Mouse (Mus musculus) hindbrain, embryonic 11.5 days (tissue): ENCODE results near the gene Arid1b. TPM values are rescaled to one million over a fixed set of nuclear protein-coding genes. Genes with fewer than 3 reads are reported as not detected.

Source experiments
- ATAC-seq: fragments of 200-750 bp; cut with Nextera tagmentation; 2 replicates; pipeline ENCODE4 v1.8.0; 2017; ENCODE audit warnings: mild to moderate bottlenecking, moderate TSS enrichment, moderate library complexity; ENCODE audit not compliant: low FRiP score
- DNase-seq: peaks from one replicate; pipeline ENCODE4 v3.0.0-alpha.2; 2015; ENCODE audit warnings: low spot score
- H3K27ac ChIP-seq: fragments of 300-500 bp; sonication (generic); 2 replicates; pipeline ENCODE4 v1.5.1; 2014; ENCODE audit warnings: mild to moderate bottlenecking, low read depth, low read length
- H3K27me3 ChIP-seq: fragments of 300-500 bp; sonication (generic); 2 replicates; pipeline ENCODE4 v1.6.1; 2014; ENCODE audit warnings: mild to moderate bottlenecking, low read length, moderate library complexity, mixed read lengths; ENCODE audit not compliant: control insufficient read depth, insufficient read depth
- H3K36me3 ChIP-seq: fragments of 300-500 bp; sonication (generic); 2 replicates; pipeline ENCODE4 v1.6.1; 2014; ENCODE audit warnings: mild to moderate bottlenecking, low read length, moderate library complexity, mixed read lengths; ENCODE audit not compliant: control insufficient read depth, insufficient read depth
- H3K4me1 ChIP-seq: fragments of 300-500 bp; sonication (generic); replicated peaks from 2 replicates; pipeline ENCODE4 v1.6.1; 2014; ENCODE audit warnings: low read length, mixed read lengths; ENCODE audit not compliant: control insufficient read depth, insufficient read depth
- H3K4me2 ChIP-seq: fragments of 300-500 bp; sonication (generic); replicated peaks from 2 replicates; pipeline ENCODE4 v1.6.1; 2014; ENCODE audit warnings: mild to moderate bottlenecking, low read depth, low read length
- H3K4me3 ChIP-seq: fragments of 300-500 bp; sonication (generic); 2 replicates; pipeline ENCODE4 v1.5.1; 2014; ENCODE audit warnings: low read depth, low read length
- H3K9ac ChIP-seq: fragments of 300-500 bp; sonication (generic); 2 replicates; pipeline ENCODE4 v1.6.1; 2014; ENCODE audit warnings: low read depth, low read length
- H3K9me3 ChIP-seq: fragments of 300-500 bp; sonication (generic); 2 replicates; pipeline ENCODE4 v1.6.1; 2016; ENCODE audit warnings: low read length; ENCODE audit not compliant: control insufficient read depth
- WGBS: fragments of 180-500 bp; shearing (Covaris S2); extraction: QIAGEN DNeasy Blood & Tissue Kit; methylation state at CpG from one replicate; pipeline ENCODE4 v1.1.7; 2014; 5-methylcytosine and 5-hydroxymethylcytosine counted together
- polyA plus RNA-seq: library from polyadenylated mRNA; unstranded; fragments of >200 nt; fragmentation: Nextera tagmentation; extraction: Ambion mirVana; gene quantifications from 2 replicates; pipeline ENCODE4 v1.2.1, GENCODE M21; 2014

Arid1b gene
- polyA plus RNA-seq, 1 experiment from 2014 or later = 18.6 TPM

DNA sequence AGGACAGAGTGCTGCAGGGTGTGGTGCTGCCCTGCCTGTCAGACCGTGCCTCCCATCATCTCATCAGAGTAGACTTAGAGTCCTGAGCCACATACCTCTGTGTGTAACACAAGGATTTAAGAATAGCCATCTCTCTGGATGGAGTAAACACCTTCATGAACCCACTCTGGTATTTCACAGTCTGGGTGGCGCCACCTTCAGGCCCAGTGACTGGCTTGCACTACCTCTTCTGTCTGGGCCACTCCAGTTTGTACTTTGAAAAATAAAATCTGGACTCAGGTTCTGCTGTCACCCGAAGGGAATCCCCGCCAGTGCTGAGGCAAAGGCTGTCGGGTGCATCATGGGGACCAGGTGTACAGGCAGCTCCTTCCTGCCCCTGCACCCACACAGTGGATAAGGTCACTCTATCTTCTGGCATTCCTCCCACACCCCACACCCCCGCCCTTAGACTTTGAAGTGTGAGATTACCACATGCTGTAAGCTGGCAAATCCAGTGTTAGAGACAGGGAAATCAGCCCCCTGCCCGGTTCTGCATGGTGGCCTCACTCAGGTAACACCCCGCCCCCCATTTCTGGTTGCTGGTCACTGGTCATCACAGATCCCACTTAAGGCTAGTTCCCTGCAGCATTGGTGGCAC lies 327.6 kb downstream of the Arid1b start:
- DNase-seq (peak; percentile 13), ATAC-seq (no peak)
- Histone ChIP-seq H3K9ac (no peak overlapping the region), H3K9me3 (no peaks in the 10 kb centered on the region), H3K36me3 (peaks cover 4% of the 10 kb centered on the region; the same call in 1 of the 2 replicates), H3K27me3 (peaks cover 3% of the 10 kb centered on the region), H3K4me2 (no peak overlapping the region), H3K27ac (no peak overlapping the region), H3K4me1 (peaks cover 9% of the 10 kb centered on the region), H3K4me3 (no peak overlapping the region)
- WGBS = 81% methylated on average over 8 of the region's 8 CpGs

DNA sequence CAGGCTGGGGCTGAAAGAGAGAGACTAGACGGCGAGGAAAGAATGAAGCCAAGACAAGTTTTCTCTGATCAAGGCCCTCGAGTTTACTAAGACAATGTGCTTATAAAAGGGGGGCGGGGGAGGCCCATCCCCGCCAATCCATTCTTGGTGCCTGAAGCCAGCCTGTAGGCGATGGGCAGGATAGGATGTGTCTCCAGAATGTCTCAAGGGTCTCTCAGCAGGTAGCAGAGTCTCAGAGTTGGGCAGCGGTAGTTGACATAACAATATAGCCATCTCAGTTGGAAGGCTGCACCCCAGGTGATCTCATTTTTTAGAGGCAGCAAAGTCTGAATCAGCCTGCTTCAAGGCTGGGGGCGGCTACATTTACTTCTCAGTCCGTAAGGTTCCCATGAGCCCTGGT lies 328.5 kb downstream of the Arid1b start:
- no peak overlapping the region for H3K4me3 ChIP-seq
- ATAC-seq (no peak), DNase-seq (no peak)
- H3K27ac ChIP-seq = no peak overlapping the region
- H3K9ac ChIP-seq = no peak overlapping the region
- peaks cover 9% of the 10 kb centered on the region for H3K4me1 ChIP-seq
- H3K27me3 ChIP-seq = peaks cover 3% of the 10 kb centered on the region
- peaks cover 4% of the 10 kb centered on the region; the same call in 1 of the 2 replicates for H3K36me3 ChIP-seq
- H3K9me3 ChIP-seq = no peaks in the 10 kb centered on the region
- H3K4me2 ChIP-seq = no peak overlapping the region
- 60% methylated on average over 9 of the region's 9 CpGs for WGBS

DNA sequence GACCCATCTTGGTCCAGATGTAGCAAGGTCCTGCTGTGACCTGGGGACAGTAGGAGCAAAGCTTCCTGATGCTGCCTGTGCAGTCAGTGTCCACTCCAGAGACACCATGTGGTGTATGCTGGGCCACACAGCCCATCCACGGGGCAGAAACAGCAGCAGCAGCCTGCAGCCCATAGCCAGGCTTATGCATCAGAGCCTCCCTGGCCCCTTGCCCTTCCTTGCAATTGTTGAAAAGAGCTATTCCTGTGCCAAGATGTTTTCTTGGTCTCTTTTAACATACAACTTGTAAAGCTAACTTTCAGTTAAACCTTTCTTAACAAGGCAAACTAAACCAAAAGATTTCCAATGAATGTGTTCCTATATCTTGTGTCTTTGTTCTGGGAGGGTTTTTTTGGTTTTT lies 329.6 kb downstream of the Arid1b start:
- peaks cover 9% of the 10 kb centered on the region for H3K4me1 ChIP-seq
- H3K27me3 ChIP-seq = peaks cover 3% of the 10 kb centered on the region
- H3K9ac ChIP-seq = no peak overlapping the region
- WGBS = 11% methylated on average over 1 of the region's 1 CpGs
- H3K36me3 ChIP-seq = peaks cover 2% of the 10 kb centered on the region; the same call in 1 of the 2 replicates
- DNase-seq = peak; percentile 34
- H3K9me3 ChIP-seq = no peaks in the 10 kb centered on the region
- ATAC-seq = no peak
- H3K4me2 ChIP-seq = no peak overlapping the region
- H3K27ac ChIP-seq = peak overlapping the region; percentile 17; the same call in 1 of the 2 replicates
- H3K4me3 ChIP-seq = no peak overlapping the region

DNA sequence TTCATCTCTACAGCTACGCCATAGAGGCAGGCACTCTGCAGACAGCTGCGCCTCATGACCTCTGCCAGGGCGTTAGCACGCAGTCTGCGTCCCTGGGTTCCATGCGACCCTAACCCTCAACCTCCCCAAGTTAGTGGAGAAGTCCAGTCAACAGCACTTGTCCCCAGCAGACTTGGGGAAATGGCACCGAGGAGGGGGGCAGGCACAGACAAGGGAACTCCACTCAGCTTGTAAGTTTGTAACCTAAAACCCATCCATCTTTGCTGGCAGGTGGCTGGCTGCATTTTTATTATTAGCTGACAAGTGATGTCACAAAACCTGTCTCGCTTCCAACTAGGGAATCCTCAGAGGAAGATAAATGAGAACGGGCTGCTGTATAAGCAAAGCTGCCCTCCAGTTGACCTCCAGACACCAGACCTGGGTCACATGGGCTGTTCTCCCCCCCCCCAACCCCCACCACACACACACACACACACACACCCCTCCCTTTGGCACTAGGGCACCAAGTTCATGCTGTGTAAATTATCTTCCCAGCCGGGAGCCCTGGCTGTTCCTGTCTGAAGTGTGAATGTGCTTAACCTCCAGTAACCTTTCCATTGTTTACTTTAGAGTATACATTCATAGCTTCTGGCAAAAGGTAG lies 330.2 kb downstream of the Arid1b start:
- peak; percentile 92 for ATAC-seq
- Histone ChIP-seq H3K27ac (peak overlapping the region; percentile 56), H3K9ac (no peak overlapping the region), H3K4me1 (peaks cover 9% of the 10 kb centered on the region), H3K9me3 (no peaks in the 10 kb centered on the region), H3K27me3 (peaks cover 3% of the 10 kb centered on the region), H3K36me3 (no peaks in the 10 kb centered on the region), H3K4me2 (no peak overlapping the region), H3K4me3 (no peak overlapping the region)
- peak; percentile 76 for DNase-seq
- 11% methylated on average over 10 of the region's 10 CpGs for WGBS

DNA sequence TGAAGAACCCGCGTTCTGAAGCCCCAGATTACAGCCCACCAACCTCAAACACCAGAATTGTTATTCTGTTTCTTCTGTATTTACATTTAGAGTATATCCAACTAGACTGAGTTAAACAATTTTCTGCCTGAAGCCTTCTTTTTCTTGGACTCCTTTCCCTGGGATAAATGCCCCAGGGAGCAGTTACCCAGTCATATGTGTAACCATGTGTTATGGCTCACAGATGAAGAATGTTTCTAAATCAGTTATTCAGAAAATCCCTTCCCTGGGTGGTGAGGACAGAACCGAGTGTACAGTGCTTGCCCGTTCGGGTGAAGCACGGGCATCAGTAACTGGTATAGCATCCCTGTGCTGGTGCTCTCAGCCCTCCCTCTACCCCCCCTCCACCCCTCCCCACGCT lies 332.6 kb downstream of the Arid1b start:
- DNase-seq (no peak), ATAC-seq (no peak)
- Histone ChIP-seq H3K27ac (no peak overlapping the region), H3K36me3 (no peaks in the 10 kb centered on the region), H3K9ac (no peak overlapping the region), H3K4me1 (peaks cover 9% of the 10 kb centered on the region), H3K4me3 (no peak overlapping the region), H3K9me3 (no peaks in the 10 kb centered on the region), H3K4me2 (no peak overlapping the region), H3K27me3 (peaks cover 3% of the 10 kb centered on the region)
- WGBS = 93% methylated on average over 7 of the region's 7 CpGs

DNA sequence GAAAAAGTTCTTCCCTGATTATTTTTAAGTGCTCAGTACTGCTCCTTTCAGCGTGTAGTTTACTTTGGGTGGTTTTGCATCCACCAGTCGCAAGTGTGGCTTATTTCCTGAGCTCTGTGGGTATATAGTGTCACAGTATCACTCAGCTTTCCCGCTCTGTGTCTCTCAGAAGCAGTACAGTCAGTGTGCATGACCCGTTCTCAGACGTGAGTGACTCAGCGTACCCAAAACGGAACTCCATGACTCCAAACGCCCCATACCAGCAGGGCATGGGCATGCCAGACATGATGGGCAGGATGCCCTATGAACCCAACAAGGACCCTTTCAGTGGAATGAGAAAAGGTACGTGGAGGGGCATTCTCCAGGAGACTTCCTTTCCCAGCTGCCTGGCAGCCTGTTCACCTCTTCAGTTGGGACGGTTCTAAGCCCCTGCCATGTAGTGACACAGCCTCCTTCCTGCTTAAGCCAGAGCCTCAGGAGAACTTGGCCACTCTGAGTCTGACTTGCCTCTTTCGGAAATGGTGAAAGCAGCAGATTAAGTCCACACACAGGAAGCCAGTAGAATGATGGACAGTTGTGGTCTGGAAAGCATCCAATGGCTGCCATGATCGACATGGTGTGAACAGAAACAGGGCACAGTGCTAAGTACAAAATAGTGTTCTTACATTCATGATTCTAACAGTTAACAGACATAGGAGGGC lies 333.5 kb downstream of the Arid1b start:
- Histone ChIP-seq H3K4me1 (peaks cover 9% of the 10 kb centered on the region), H3K27ac (no peak overlapping the region), H3K9ac (no peak overlapping the region), H3K9me3 (no peaks in the 10 kb centered on the region), H3K4me3 (no peak overlapping the region), H3K36me3 (no peaks in the 10 kb centered on the region), H3K4me2 (no peak overlapping the region), H3K27me3 (peaks cover 3% of the 10 kb centered on the region)
- WGBS = 93% methylated on average over 12 of the region's 12 CpGs
- no peak for ATAC-seq
- DNase-seq = no peak

DNA sequence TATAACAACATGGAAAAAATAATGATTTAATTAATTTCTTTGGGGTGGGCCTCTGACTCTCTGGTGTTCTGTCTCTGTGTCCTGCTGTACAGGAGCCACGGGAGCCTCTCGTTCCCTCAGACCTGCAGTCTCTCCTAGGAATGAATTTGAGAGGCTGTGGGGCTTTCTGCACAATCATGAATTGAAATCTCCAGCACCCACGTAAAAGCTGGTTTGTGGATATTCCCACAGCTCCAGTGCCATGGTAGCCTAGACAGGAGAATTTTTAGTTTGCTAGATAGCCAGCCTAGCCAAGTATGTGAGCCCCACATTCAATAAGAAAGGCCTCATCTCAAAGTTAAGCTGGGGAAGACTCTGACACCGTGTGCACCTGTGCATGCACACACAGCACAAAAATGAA lies 335.3 kb downstream of the Arid1b start:
- 87% methylated on average over 4 of the region's 4 CpGs for WGBS

DNA sequence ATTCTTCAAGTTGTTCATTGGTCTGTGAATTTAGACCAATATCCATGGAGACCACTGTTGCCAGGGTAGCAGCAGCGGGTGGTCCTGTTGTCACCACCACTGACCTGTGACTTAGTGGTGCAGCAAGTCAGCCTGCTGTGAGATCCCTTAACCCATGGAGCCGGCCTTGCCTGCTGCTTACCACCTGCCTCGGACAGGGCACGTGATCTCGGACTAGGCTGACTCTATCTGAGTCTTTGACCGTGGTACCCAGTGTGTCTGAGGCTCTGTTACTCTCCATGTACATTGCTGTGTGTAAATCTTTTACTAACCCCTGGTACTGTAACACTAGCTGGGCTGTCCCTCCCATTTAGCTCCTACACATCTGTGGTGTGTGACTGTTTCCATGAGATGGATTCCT lies 335.9 kb downstream of the Arid1b start:
- no peak overlapping the region for H3K27ac ChIP-seq
- 63% methylated on average over 6 of the region's 6 CpGs for WGBS
- peaks cover 3% of the 10 kb centered on the region for H3K27me3 ChIP-seq
- no peak overlapping the region for H3K9ac ChIP-seq
- H3K4me3 ChIP-seq = no peak overlapping the region
- H3K4me2 ChIP-seq = no peak overlapping the region
- H3K4me1 ChIP-seq = peaks cover 2% of the 10 kb centered on the region; the same call in 1 of the 2 replicates
- no peaks in the 10 kb centered on the region for H3K36me3 ChIP-seq
- no peaks in the 10 kb centered on the region for H3K9me3 ChIP-seq
- ATAC-seq (no peak), DNase-seq (no peak)

More for the DNA sequence above, 335.3 kb downstream of the Arid1b start:
- Histone ChIP-seq H3K9ac (no peak overlapping the region), H3K4me3 (no peak overlapping the region), H3K36me3 (no peaks in the 10 kb centered on the region), H3K4me1 (peaks cover 2% of the 10 kb centered on the region; the same call in 1 of the 2 replicates), H3K9me3 (no peaks in the 10 kb centered on the region), H3K27ac (no peak overlapping the region), H3K4me2 (no peak overlapping the region), H3K27me3 (peaks cover 3% of the 10 kb centered on the region)
- no peak for ATAC-seq
- DNase-seq = no peak
